Mouse (Mus musculus) lung, postnatal 4 days (tissue): ENCODE results near the gene Chmp6.

Experiments
- DNase-seq, 2 experiments: peaks; one replicate each; pipeline ENCODE4 v3.0.0; 2021

The Chmp6 gene

DNA sequence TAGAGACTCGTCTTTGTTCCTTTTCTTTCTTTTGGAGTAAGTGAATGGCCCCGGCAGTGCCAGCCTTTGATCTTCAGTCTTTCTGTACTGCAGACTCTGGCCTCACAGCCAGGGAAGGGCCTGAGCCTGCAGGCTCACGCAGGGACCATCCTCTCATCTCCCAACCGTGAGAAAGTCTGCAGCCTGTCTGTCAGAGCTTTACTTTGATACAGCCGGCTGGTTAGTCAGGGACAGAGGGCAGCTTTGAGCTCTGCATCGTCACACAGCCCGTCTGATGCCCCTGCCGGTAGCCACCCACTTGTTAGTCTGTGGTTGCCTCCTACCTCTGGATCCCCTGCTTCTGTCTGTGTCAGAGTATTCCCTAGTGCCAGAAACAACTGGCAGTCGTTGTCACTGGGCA lies 51.8 kb downstream of the Chmp6 start:
- no peak for DNase-seq

DNA sequence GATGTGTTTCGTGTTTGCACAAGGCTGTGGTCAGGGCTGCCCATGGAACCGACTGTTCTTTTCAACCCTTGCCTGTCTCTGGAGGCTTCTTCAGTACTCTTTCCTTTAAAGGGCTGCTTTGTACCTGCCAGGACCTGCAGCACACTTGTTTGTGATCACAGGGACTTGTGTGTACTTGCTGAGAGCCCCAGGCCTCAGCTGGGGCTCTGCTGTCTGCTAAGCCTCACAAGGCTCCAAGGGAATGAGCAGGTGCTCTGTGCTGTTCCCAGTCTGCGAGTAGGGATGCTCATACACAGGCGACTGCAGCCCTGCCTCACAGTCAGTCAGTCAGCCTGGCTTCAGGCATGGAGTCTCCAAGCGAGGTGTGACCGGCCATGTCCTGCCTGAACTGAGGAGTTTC lies 53.1 kb downstream of the Chmp6 start:
- DNase-seq, result no peak

DNA sequence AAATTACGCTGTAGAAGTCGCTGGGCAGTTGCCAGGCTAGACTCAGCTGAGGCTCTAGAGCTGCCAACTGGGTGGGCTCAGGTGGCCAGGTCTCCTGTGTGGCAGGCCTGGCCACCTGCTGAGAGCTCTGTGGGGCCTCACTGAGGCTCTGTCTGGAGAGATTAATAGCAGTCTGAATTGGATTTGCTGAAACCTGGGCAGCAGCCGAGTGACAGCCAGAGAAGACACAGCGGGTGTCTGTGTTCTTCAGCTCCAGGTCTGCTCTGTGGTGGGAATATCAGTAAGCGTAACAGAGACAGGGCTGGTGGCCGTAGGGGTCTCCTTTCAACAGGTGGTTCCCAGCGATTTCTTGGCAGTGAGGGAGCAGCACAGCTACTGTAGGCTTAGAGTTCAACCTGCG lies 54.2 kb downstream of the Chmp6 start:
- no peak for DNase-seq

DNA sequence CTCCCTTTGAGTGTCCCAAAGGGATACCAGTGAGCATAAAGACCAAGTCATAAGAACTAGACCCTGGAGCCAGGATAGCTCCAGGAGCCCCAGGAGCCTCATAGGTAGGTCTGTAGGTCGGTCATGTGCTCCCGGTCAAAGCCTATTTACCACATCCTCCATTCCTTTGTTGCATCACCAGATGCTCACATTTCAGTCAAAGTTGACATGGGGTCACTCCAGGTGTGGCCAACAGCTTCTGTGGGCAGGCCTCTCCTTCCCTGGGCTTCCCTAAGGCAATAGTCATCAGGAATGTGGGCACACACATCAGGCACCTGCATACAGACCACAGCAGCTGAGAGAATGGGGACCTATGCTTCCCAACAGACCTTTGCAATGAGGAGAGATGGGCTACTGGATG lies 54.7 kb downstream of the Chmp6 start:
- DNase-seq, result no peak
